Mouse (Mus musculus) liver, adult 2 months (tissue): Measurements from ENCODE around the gene Clec3a.

ENCODE experiments used
- CTCF ChIP-seq: fragments of 200-500 bp; IDR thresholded peaks from 2 replicates; pipeline ENCODE4 v1.5.1; 2011; ENCODE audit warnings: low read depth, low read length, control low read depth
- POLR2A ChIP-seq: fragments of 200-500 bp; IDR thresholded peaks from 2 replicates; pipeline ENCODE4 v1.6.1; 2011; ENCODE audit warnings: low read length, control low read depth; ENCODE audit not compliant: insufficient read depth; ENCODE audit errors: extremely low read depth

- TF ChIP-seq CTCF (peak; percentile 82), POLR2A (peak; percentile 36; the same call in 1 of the 2 replicates)
Observed at GRCm38 (mm10) chr8:114439334-114440204, 21.7 kb downstream of the Clec3a start, which contains the start of gene Wwox.
